Mouse (Mus musculus): ENCODE measurements at regions not wholly inside any gene's neighbourhood (a gene's known extent, or its start where the extent isn't known, plus 50 kb on each side); places are given as distances from the start of the nearest gene placed in this dataset.

DNA sequence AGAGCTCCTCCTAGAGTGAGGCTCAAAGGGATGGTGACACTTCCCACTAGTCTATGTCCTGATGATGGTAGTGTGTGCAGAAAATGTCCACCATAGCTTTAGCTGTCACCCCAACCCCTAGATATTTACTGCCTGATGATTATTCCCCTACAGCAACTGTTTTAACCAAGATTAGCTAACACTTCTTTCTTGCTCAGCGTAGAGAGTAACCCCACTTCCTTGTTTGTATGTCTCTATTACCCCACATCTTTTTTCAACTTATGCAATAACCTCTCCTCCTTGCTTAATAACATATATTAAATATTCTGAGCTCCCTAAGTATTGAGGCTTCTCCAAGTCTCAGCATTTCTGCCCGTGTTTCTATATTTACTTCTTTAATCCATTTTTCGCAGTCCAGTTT is 404.2 kb upstream of the Cntn3 start:
- DNase-seq (ENCODE audit: low spot score in 2 of 2), result no peak

- DNase-seq (ENCODE audit: low spot score in 2 of 2), result no peak
These were observed 450.4 kb upstream of the Cntn3 start for GRCm38 (mm10) chr6:103023326-103023725.

DNA sequence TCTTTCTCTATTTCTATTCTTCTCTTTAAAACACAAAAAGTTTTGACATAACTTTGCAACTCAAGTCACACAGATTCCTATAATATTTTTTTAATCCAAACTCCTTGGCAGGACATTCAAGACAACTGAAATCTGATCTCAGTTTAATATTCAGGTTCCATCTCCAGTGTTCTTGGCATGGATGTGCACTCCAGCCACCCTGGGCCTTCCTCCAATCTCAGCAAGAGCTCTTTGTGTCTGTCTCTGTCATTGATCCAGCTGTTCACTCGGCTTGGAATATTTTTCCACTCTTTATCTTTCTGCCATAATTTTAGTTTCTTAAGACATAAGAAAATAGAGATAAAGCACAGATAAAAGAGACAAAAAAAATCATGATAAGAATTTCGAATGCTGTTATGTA is 451.1 kb upstream of the Cntn3 start:
- DNase-seq (ENCODE audit: low spot score in 2 of 2), result peak in 1 of 2 experiments; percentile 37

DNA sequence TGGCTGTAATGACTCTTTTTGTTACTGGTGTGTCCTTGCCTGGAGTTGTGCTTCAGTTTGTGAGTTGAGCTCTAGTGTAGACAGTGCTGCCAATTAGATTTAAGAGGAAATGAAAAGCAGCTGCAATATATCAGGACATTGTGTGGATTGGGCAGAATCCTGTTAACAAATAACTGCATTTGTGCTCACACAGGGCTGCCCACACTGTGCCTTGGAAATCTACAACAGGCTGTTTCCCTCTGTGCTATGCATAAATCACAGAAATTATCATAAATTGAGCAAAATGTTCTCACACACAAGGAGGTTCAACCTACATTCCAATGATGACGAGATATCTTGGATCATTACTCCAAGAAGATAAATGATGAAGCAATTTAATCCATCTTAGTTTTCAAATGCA is 455.2 kb upstream of the Cntn3 start:
- DNase-seq (ENCODE audit: low spot score in 2 of 2), result no peak

DNA sequence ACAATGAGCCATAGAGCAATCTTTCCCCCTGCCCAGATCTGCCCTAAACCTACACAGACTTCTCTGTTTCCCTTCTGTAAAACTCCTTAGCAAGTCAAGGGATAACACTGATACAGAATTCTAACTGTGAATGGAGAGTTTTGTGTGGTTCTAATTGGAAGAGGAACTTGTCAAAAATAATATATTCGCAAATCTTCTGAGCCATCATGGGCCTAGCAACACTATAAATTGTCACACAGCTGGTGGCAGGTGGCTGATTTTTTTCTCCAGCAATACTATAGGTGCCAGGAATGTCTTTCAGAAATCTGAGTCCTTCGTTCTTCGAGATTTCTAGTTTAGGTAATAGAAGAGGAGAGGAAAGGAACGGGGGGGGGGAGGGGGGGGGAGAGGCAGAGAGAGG is 460.5 kb upstream of the Cntn3 start:
- DNase-seq (ENCODE audit: low spot score in 2 of 2), result no peak

- no peak for DNase-seq (ENCODE audit: low spot score in 2 of 2)
These were observed 461.0 kb upstream of the Cntn3 start for GRCm38 (mm10) chr6:103033919-103034318.

DNA sequence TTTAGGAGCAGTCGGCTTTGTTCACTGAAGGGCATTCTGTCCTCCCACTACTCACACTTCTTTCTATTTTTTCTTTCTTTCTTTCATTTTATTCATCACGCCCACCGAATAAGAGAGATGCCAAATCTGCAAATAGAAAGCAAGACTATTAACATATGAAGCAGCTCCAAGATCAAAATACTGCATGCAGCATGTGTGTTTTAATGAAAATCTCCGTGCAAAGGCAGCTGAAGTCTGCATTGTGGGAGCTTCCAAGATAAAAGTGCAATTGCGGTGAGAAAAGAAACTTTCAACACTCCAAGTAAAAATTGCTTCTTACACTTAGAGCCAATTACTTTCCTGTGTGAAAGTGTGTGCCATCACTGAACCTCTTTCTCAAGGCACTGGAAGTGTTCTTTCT is 449.8 kb upstream of the Chl1 start:
- DNase-seq (ENCODE audit: low spot score in 2 of 2), result no peak

- no peak for DNase-seq (ENCODE audit: low spot score in 2 of 2)
These were observed 404.2 kb upstream of the Chl1 start for GRCm38 (mm10) chr6:103106189-103106588.

- DNase-seq (ENCODE audit: low spot score in 2 of 2), result no peak
These were observed 390.8 kb upstream of the Chl1 start for GRCm38 (mm10) chr6:103119537-103119936.

DNA sequence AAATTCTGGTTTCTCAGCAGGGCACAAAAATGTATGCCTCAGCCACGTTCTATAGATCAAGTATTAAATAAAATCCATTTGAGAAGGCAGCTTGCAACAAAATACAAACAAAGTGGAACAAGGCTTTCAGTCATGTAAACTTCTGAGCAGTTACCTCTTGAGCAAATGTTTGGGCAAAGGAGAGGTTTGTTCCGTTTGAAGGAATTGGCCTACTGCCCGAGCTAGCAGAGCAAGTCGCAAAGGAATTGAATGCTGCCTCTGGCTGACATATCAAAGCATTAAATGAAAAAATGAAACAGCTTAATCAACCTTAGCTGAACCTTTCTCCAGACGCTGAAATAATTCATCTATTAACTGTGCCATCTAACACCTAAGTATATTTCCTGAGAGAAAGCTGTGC is 369.5 kb upstream of the Chl1 start:
- no peak for DNase-seq (ENCODE audit: low spot score in 2 of 2)

- DNase-seq (ENCODE audit: low spot score in 2 of 2), result no peak
These were observed 332.5 kb upstream of the Chl1 start for GRCm38 (mm10) chr6:103177851-103178250.

DNA sequence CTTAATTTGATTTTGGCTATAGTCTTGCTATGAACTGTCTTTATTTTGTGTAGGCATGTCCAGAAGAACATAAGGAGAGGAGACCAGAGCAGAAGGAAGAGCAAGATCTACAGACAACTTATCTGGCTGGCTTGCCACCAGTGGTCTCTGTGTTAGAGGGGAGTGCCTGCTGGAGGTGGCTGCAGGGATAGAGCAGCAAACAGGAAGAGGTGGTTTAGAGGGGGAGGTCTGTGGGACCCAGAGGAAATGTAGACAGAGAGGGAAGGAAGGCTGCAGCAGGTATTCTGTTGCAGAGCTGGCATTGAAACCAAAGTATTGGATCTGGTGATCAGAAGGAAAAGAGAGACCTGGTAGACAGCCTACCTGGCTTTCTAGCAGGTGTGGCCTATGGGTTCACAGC is 327.0 kb upstream of the Chl1 start:
- no peak for DNase-seq (ENCODE audit: low spot score in 2 of 2)

DNA sequence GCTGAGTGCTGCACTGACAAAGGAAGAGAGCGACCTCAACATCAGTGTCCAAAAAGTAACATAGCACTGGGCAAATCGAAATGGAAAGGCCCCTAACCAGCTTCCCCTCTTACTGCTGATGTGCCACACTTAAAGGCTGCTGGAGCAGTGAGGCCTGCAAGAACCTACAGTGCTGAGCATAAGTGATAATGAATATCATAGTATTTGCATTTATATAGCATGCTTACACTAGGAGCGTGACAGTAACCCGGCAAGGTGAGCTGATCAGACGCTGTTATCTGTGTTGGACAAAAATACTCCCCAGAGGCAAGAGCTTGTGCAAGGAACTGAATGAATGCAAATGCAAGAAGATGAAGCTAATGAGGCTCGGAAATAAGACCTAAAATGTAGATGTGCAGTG is 313.5 kb upstream of the Chl1 start:
- no peak for DNase-seq (ENCODE audit: low spot score in 2 of 2)

GRCm38 (mm10) chr6:103201605-103202004 is 308.8 kb upstream of the Chl1 start:
- DNase-seq (ENCODE audit: low spot score in 2 of 2), result no peak

DNA sequence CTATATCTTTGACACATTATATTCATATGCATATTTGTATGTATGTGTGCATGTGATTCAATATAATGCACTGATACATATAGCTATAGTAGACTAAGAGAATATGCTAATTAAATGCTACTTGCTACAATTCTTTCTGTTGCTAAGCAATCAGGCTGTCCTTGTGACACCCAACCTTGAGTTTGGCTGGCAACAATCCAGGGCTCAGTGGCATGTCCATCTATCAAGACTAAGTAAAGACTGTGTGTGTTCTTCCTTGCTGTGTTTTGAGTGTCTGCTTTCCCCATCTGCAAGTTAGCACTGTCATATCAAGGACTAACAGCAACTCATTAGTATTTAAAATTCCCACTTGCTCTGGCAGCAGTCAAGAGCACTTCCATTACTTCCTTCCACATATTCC is 301.2 kb upstream of the Chl1 start:
- DNase-seq (ENCODE audit: low spot score in 2 of 2), result no peak

DNA sequence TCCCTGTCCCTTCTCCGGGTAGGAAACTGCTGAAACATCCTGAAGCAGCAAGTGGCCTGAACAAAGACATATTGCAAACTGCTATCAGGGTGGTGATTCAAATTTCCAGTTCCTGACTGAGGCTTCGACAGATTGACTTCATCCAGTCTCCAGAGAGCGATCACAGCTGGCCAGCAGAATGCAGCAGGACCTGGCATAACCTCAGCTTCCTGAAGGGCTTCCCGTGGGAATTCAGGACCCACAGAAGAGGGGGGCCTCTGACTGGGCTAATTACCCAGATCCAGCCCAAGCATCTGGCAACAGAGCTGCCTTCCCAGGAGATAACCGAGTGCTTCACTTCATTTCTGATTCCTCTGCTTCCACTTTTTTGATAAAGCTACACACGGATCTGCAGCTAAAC is 297.2 kb upstream of the Chl1 start:
- DNase-seq (ENCODE audit: low spot score in 2 of 2), result peak; percentile 17 to 33

DNA sequence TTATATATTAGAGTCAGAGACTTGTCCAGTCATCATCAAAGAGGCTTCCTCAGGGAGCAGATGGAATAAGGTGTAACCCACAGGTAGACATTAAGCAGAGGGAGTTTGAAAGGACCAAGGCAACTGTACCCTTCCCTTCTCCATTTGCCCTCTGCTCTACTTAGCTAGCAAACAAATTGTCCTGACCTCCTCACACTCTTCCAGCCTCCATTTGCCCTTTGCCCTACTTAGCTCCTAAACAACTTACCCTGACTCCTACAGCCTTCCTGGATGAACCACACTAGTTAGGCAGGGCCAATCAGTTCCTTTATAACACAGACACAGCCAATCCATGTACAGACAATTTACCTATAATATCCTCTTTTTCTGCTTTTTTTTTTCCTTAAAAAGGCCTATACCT is 273.5 kb upstream of the Chl1 start:
- no peak for DNase-seq (ENCODE audit: low spot score in 2 of 2)

- no peak for DNase-seq (ENCODE audit: low spot score in 2 of 2)
These were observed 241.4 kb upstream of the Chl1 start for GRCm38 (mm10) chr6:103268984-103269383.

GRCm38 (mm10) chr6:103272216-103272615 is 238.2 kb upstream of the Chl1 start:
- no peak for DNase-seq (ENCODE audit: low spot score in 2 of 2)

- DNase-seq (ENCODE audit: low spot score in 2 of 2), result no peak
These were observed 235.3 kb upstream of the Chl1 start for GRCm38 (mm10) chr6:103275071-103275470.

DNA sequence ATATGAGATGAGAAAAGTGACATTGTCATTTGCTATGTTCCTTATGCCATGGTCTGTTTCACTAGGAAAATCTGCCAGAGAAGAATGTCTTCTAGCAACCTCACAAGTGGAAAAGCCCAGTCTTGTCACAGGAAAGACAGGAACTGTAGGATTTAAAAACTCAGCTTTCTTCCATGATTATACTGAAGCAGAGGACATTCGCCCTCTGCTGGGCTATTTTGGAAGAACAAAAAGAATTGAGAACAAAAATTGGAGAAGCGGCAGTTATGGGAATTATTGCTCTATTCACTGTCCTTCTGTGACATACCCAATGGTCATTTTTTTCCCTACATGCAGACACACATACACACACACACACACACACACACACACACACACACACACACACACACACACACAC is 234.9 kb upstream of the Chl1 start:
- DNase-seq (ENCODE audit: low spot score in 2 of 2), result no peak

- DNase-seq (ENCODE audit: low spot score in 2 of 2), result no peak
These were observed 214.4 kb upstream of the Chl1 start for GRCm38 (mm10) chr6:103296015-103296414.

- DNase-seq (ENCODE audit: low spot score in 2 of 2), result no peak
These were observed 203.8 kb upstream of the Chl1 start for GRCm38 (mm10) chr6:103306420-103307249.

- no peak for DNase-seq (ENCODE audit: low spot score in 2 of 2)
These were observed 203.2 kb upstream of the Chl1 start for GRCm38 (mm10) chr6:103307250-103307580.

All from gastrocnemius, postnatal 4 days (tissue).